Mouse (Mus musculus) heart, adult 2 months (tissue): ENCODE measurements around the gene Brd7. TPM values are rescaled to one million over a fixed set of nuclear protein-coding genes. Genes with fewer than 3 reads are reported as not detected.

ENCODE experiments used
- DNase-seq, 2 experiments: peaks; one replicate each; pipeline ENCODE4 v3.0.0; 2021
- H3K27ac ChIP-seq: fragments of 200-600 bp; 2 replicates; pipeline ENCODE4 v1.8.1; 2022
- H3K27me3 ChIP-seq: fragments of 200-500 bp; 2 replicates; pipeline ENCODE4 v1.6.1; 2012; ENCODE audit warnings: mild to moderate bottlenecking, low read length, inconsistent platforms, mixed read lengths; ENCODE audit not compliant: control insufficient read depth, insufficient read depth
- H3K36me3 ChIP-seq: fragments of 200-500 bp; 2 replicates; pipeline ENCODE4 v1.6.1; 2012; ENCODE audit warnings: low read length, inconsistent platforms; ENCODE audit not compliant: control insufficient read depth, insufficient read depth
- H3K4me1 ChIP-seq: fragments of 200-500 bp; 2 replicates; pipeline ENCODE4 v1.6.1; 2011; ENCODE audit warnings: low read length; ENCODE audit not compliant: control insufficient read depth, insufficient read depth
- H3K4me3 ChIP-seq: fragments of 200-600 bp; 2 replicates; pipeline ENCODE4 v1.8.1; 2022
- H3K79me2 ChIP-seq: fragments of 200-500 bp; replicated peaks from 2 replicates; pipeline ENCODE4 v1.6.1; 2012; ENCODE audit warnings: mild to moderate bottlenecking, inconsistent platforms, low read length, moderate library complexity, mixed read lengths; ENCODE audit not compliant: control insufficient read depth, insufficient read depth
- H3K9ac ChIP-seq: fragments of 200-500 bp; 2 replicates; pipeline ENCODE4 v1.6.1; 2012; ENCODE audit warnings: low read depth, mild to moderate bottlenecking, control low read depth, inconsistent platforms, low read length, mixed read lengths
- CTCF ChIP-seq: fragments of 200-600 bp; IDR thresholded peaks from 2 replicates; pipeline ENCODE4 v1.8.1; 2022; ENCODE audit warnings: antibody characterized with exemption, mild to moderate bottlenecking, moderate library complexity
- EP300 ChIP-seq: fragments of 200-500 bp; IDR thresholded peaks from 2 replicates; pipeline ENCODE4 v1.6.1; 2011; ENCODE audit warnings: low read depth, low read length, control low read depth; ENCODE audit not compliant: insufficient read depth
- POLR2A ChIP-seq: fragments of 200-500 bp; IDR thresholded peaks from 2 replicates; pipeline ENCODE4 v1.6.1; 2011; ENCODE audit warnings: mild to moderate bottlenecking, low read depth, low read length, control low read depth; ENCODE audit not compliant: insufficient read depth
- WGBS: fragments of 180-500 bp; shearing (Covaris S2); methylation state at CpG from one replicate; pipeline ENCODE4 v1.1.7; 2018; 5-methylcytosine and 5-hydroxymethylcytosine counted together
- intact Hi-C: fragments of 180-260 bp; cut with DNase I; formaldehyde crosslinking; loops from one replicate; pipeline ENCODE4 v1.15.1; 2025
- polyA plus RNA-seq: library from polyadenylated mRNA; depleted of rRNA; stranded (reverse); fragments of >200 nt; gene quantifications from 2 replicates; pipeline ENCODE4 v1.2.3, GENCODE M21; 2012
- total RNA-seq, 2 experiments: library from RNA; stranded (reverse); gene quantifications; 2 replicates each; pipeline ENCODE4 v1.2.3; 2021

Gene Brd7
- total and polyA plus RNA-seq, 3 experiments = 30.9 to 79.0 (median 78.9) TPM

DNA sequence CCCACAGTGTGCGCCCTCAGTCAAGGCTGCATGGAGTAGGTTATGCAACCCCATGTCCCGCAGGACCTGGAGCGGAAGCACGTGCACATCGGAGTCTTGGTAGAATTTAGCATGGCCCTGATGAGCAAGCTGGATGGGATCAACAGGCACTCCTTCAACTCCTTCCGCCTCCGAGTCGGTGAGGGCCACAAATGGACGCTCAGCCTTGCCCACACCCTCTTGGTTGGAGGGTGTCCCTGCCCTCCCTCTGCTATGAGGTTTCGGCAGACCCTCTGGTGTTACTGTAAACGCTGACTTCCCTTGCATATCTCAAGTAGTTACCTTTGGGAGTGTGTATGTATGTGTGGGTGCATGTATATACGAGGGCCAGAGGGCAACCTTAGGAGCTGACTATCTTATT is 35.7 kb downstream of the Brd7 start:
- TF ChIP-seq CTCF (no peak), EP300 (no peak), POLR2A (no peak)
- Histone ChIP-seq H3K9ac (no peak overlapping the region), H3K79me2 (no peaks in the 10 kb centered on the region), H3K4me3 (no peak overlapping the region), H3K27ac (no peak overlapping the region), H3K27me3 (no peaks in the 10 kb centered on the region), H3K4me1 (no peaks in the 10 kb centered on the region), H3K36me3 (no peaks in the 10 kb centered on the region)
- 95% methylated on average over 12 of the region's 12 CpGs for WGBS
- no peak for DNase-seq
- intact Hi-C loops = no loop called here

DNA sequence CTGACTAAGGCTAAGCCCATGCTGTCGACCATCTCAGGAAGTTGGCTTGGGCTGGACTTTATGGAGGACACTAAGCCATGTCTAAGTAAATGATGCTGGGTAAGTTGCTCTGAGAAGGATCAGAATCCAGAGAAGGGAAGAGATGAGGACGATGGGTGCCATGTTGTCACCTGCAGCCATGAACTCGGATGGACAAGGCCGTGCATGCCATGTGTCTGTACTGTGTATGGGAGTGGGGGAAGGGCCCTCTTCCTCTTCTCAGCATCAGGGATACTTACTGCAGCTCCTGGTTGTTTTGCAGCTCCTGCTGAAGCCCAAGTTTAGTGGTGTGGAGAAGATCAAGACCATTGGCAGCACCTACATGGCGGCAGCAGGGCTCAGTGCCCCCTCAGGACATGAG is 36.2 kb downstream of the Brd7 start:
- no peaks in the 10 kb centered on the region for H3K79me2 ChIP-seq
- H3K36me3 ChIP-seq = no peaks in the 10 kb centered on the region
- H3K27me3 ChIP-seq = no peaks in the 10 kb centered on the region
- H3K27ac ChIP-seq = no peak overlapping the region
- intact Hi-C loops = no loop called here
- WGBS = 91% methylated on average over 5 of the region's 5 CpGs
- TF ChIP-seq POLR2A (no peak), CTCF (no peak), EP300 (no peak)
- no peak for DNase-seq
- H3K4me3 ChIP-seq = no peak overlapping the region
- H3K4me1 ChIP-seq = no peaks in the 10 kb centered on the region
- no peak overlapping the region for H3K9ac ChIP-seq

DNA sequence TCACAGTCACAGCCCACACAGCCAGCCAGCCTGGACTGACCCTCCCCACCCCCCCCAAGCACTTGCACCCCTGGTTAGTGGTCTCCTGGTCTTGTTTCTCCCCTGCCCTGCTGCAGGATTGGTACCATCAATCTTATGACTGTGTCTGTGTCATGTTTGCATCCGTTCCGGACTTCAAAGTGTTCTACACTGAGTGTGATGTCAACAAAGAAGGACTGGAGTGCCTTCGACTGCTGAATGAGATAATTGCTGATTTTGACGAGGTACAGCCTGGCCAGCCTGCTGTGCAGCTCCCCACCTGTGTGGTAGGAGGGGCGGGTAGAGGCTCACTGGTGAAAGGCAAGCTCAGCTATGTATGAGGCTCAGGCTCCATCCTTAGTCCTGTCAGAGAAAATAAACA is 36.7 kb downstream of the Brd7 start:
- intact Hi-C loops = no loop called here
- no peaks in the 10 kb centered on the region for H3K36me3 ChIP-seq
- TF ChIP-seq CTCF (no peak), EP300 (no peak), POLR2A (no peak)

DNA sequence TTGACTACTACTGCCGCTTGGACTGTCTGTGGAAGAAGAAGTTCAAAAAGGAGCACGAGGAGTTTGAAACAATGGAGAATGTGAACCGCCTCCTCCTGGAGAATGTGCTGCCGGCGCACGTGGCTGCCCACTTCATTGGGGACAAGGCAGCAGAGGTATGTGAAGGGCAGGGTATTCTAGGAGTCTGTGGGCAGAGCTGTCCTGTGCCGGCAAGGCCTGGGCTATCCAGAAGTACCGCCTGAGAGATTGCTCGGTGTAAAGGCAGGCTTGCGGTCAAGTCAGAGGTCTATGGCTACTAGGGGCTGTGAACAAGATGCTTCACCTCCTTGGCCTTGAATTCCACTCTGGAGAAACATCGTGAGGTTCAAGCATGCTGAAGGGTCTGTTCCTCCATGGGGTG is 37.2 kb downstream of the Brd7 start:
- H3K4me3 ChIP-seq = no peak overlapping the region
- no peaks in the 10 kb centered on the region for H3K27me3 ChIP-seq
- 81% methylated on average over 11 of the region's 11 CpGs for WGBS
- no peaks in the 10 kb centered on the region for H3K36me3 ChIP-seq
- TF ChIP-seq POLR2A (no peak), CTCF (no peak), EP300 (no peak)
- H3K27ac ChIP-seq = no peak overlapping the region
- no peaks in the 10 kb centered on the region for H3K4me1 ChIP-seq
- H3K79me2 ChIP-seq = no peaks in the 10 kb centered on the region
- intact Hi-C loops = no loop called here
- H3K9ac ChIP-seq = no peak overlapping the region
- DNase-seq = no peak

More for the DNA sequence above, 36.7 kb downstream of the Brd7 start:
- DNase-seq = no peak
- H3K4me3 ChIP-seq = no peak overlapping the region
- H3K27ac ChIP-seq = no peak overlapping the region
- WGBS = 70% methylated on average over 5 of the region's 5 CpGs
- no peaks in the 10 kb centered on the region for H3K27me3 ChIP-seq
- H3K9ac ChIP-seq = no peak overlapping the region
- H3K79me2 ChIP-seq = no peaks in the 10 kb centered on the region
- no peaks in the 10 kb centered on the region for H3K4me1 ChIP-seq

DNA sequence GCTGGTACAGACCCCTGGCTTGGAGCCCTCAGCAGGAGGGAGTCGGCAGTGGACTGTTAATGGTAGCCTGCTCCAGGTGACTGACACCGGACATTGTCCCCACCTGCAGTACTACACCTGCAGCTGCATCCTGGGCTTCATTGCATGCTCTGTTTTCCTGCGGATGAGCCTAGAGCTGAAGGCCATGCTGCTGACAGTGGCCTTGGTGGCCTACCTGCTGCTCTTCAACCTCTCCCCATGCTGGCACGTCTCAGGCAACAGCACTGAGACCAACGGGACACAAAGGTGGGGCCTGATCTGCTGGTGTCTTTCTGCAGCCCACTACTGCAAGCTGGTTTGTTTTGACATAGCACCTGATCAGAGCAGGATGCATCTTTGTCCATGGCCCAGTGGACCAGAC is 38.5 kb downstream of the Brd7 start:
- Histone ChIP-seq H3K9ac (no peak overlapping the region), H3K4me1 (no peaks in the 10 kb centered on the region), H3K36me3 (no peaks in the 10 kb centered on the region), H3K79me2 (no peaks in the 10 kb centered on the region), H3K27ac (no peak overlapping the region), H3K27me3 (no peaks in the 10 kb centered on the region), H3K4me3 (no peak overlapping the region)
- WGBS = 88% methylated on average over 5 of the region's 5 CpGs
- no peak for DNase-seq
- TF ChIP-seq POLR2A = no peak
- TF ChIP-seq CTCF = no peak
- no peak for TF ChIP-seq EP300
- intact Hi-C loops = no loop called here

DNA sequence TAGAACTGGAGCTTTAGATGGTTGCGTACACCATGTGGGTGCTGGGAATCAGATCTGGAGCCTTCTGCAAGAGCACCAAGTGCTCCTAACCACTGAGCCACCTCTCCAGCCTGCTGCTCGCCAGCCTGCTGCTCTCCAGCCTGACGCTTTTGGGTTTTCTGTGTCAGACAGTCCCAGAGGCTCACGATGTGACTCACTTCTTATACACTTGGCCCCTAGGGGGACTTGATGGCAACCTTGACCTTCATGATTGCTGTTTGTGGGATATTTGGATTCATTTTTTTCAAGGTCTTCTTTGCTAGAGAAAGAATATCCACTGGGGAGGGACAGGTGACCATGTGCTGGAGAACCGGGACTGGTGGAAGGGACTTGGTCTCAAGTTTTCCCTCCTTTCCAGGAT is 40.6 kb downstream of the Brd7 start:
- Histone ChIP-seq H3K9ac (no peak overlapping the region), H3K79me2 (no peaks in the 10 kb centered on the region), H3K4me1 (peaks cover 3% of the 10 kb centered on the region), H3K36me3 (no peaks in the 10 kb centered on the region), H3K27me3 (no peaks in the 10 kb centered on the region), H3K4me3 (no peak overlapping the region), H3K27ac (no peak overlapping the region)
- WGBS = 83% methylated on average over 5 of the region's 5 CpGs
- intact Hi-C loops = no loop called here
- TF ChIP-seq CTCF (no peak), EP300 (no peak), POLR2A (no peak)
- DNase-seq = no peak

DNA sequence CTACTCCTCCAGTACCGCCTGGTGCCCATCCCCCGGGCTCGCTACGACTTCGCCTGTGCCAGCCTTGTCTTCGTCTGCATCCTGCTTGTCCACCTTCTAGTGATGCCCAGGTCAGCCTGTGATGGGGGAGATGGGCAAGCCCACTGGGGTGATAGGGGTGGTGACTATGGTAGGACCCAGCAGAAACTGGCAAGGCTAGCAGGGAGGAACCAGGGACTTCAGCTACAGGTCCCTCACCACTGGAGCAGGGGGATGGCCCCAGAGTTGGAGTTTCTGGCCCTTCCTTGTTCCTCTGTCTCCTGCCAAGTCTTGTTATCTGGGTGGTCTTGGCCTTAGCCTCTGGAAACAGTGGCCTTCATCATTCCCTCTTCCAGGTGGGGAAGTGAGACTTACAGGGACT is 41.9 kb downstream of the Brd7 start:
- no peak overlapping the region for H3K27ac ChIP-seq
- no peaks in the 10 kb centered on the region for H3K79me2 ChIP-seq
- H3K36me3 ChIP-seq = no peaks in the 10 kb centered on the region
- H3K9ac ChIP-seq = no peak overlapping the region
- no peaks in the 10 kb centered on the region for H3K27me3 ChIP-seq
- WGBS = 94% methylated on average over 6 of the region's 6 CpGs
- intact Hi-C loops = no loop called here
- DNase-seq = no peak
- TF ChIP-seq EP300 = no peak
- no peak for TF ChIP-seq POLR2A
- no peak for TF ChIP-seq CTCF
- H3K4me3 ChIP-seq = no peak overlapping the region
- H3K4me1 ChIP-seq = peaks cover 7% of the 10 kb centered on the region
